Mouse (Mus musculus): Measurements from ENCODE around the gene Iffo1.
A peak's percentile ranks its signal among the peaks of the same experiment; 100 is the strongest.

Iffo1 gene

GRCm38 (mm10) chr6:125142436-125142835 lies 2.6 kb upstream of the Iffo1 start:
- no peak for DNase-seq

- no peak for DNase-seq
These were observed 1.9 kb upstream of the Iffo1 start for GRCm38 (mm10) chr6:125143128-125143527.

GRCm38 (mm10) chr6:125143904-125144303 lies 1.1 kb upstream of the Iffo1 start:
- DNase-seq: no peak

- no peak for DNase-seq
These were observed 474 bp downstream of the Iffo1 start for GRCm38 (mm10) chr6:125145479-125145951.

- DNase-seq: no peak
These were observed 1.1 kb downstream of the Iffo1 start for GRCm38 (mm10) chr6:125146148-125146547.

- no peak for DNase-seq
These were observed 1.8 kb downstream of the Iffo1 start for GRCm38 (mm10) chr6:125146797-125147196.

- no peak for DNase-seq
These were observed 2.3 kb downstream of the Iffo1 start for GRCm38 (mm10) chr6:125147329-125147728.

GRCm38 (mm10) chr6:125148251-125148925 lies 3.3 kb downstream of the Iffo1 start:
- peak; percentile 58 to 72 for DNase-seq

- peak; percentile 66 to 76 for DNase-seq
These were observed 4.0 kb downstream of the Iffo1 start for GRCm38 (mm10) chr6:125148926-125149568.

- DNase-seq: no peak
These were observed 4.5 kb downstream of the Iffo1 start for GRCm38 (mm10) chr6:125149569-125149950.

GRCm38 (mm10) chr6:125152212-125153017 lies 7.4 kb downstream of the Iffo1 start:
- peak in 1 of 2 experiments; percentile 45 for DNase-seq

- DNase-seq: no peak
These were observed 8.0 kb downstream of the Iffo1 start for GRCm38 (mm10) chr6:125153018-125153389.

- no peak for DNase-seq
These were observed 8.6 kb downstream of the Iffo1 start for GRCm38 (mm10) chr6:125153682-125154081.

- peak in 1 of 2 experiments; percentile 49 for DNase-seq
These were observed 9.5 kb downstream of the Iffo1 start for GRCm38 (mm10) chr6:125154550-125154949.

GRCm38 (mm10) chr6:125155262-125155661 lies 10.2 kb downstream of the Iffo1 start:
- no peak for DNase-seq

GRCm38 (mm10) chr6:125156491-125156890 lies 11.4 kb downstream of the Iffo1 start:
- no peak for DNase-seq

- DNase-seq: peak in 1 of 2 experiments; percentile 45
These were observed 12.0 kb downstream of the Iffo1 start for GRCm38 (mm10) chr6:125156903-125157614.

GRCm38 (mm10) chr6:125158944-125159492 lies 14.0 kb downstream of the Iffo1 start:
- no peak for DNase-seq

- DNase-seq: no peak
These were observed 14.9 kb downstream of the Iffo1 start for GRCm38 (mm10) chr6:125159773-125160557.

- no peak for DNase-seq
These were observed 15.5 kb downstream of the Iffo1 start for GRCm38 (mm10) chr6:125160558-125160853.

GRCm38 (mm10) chr6:125160854-125161760 lies 16.1 kb downstream of the Iffo1 start:
- DNase-seq: peak; percentile 73 to 82

All from kidney, postnatal 4 days (tissue).